Mouse (Mus musculus) G1E (cell line): ENCODE results near the gene Traf7. TPM values are rescaled to one million over a fixed set of nuclear protein-coding genes. Genes with fewer than 3 reads are reported as not detected.
A peak's percentile ranks its signal among the peaks of the same experiment; 100 is the strongest.

Experiments used
- ATAC-seq: 2 replicates; pipeline ENCODE4 v1.8.0; 2016; ENCODE audit warnings: mild to moderate bottlenecking; ENCODE audit not compliant: insufficient number of reproducible peaks, poor library complexity, low FRiP score, severe bottlenecking; ENCODE audit errors: extremely low read depth
- DNase-seq: peaks from one replicate; pipeline ENCODE4 v3.0.0; 2012; ENCODE audit warnings: low spot score
- H3K27me3 ChIP-seq: 2 replicates; pipeline ENCODE4 v1.6.1; 2012; ENCODE audit warnings: mild to moderate bottlenecking, low read length, inconsistent platforms; ENCODE audit not compliant: insufficient read depth
- H3K36me3 ChIP-seq: replicated peaks from 2 replicates; pipeline ENCODE3; 2012; ENCODE audit warnings: mild to moderate bottlenecking, inconsistent platforms
- H3K4me1 ChIP-seq: 2 replicates; pipeline ENCODE4 v1.6.1; 2012; ENCODE audit warnings: low read depth, low read length, inconsistent platforms, mixed read lengths; ENCODE audit not compliant: insufficient read depth
- H3K4me3 ChIP-seq: 2 replicates; pipeline ENCODE4 v1.5.1; 2012; ENCODE audit warnings: low read depth, mild to moderate bottlenecking, inconsistent platforms, low read length, moderate library complexity, mixed read lengths
- H3K9me3 ChIP-seq: replicated peaks from 2 replicates; pipeline ENCODE4 v1.6.1; 2012; ENCODE audit warnings: inconsistent platforms
- CTCF ChIP-seq: IDR thresholded peaks from 2 replicates; pipeline ENCODE4 v1.5.1; 2012; ENCODE audit warnings: low read depth, low read length, inconsistent platforms, mixed read lengths
- GATA1 ChIP-seq: IDR thresholded peaks from 2 replicates; pipeline ENCODE4 v1.6.1; 2012; ENCODE audit warnings: borderline replicate concordance, low read length, inconsistent platforms, mixed read lengths
- GATA2 ChIP-seq: IDR thresholded peaks from 2 replicates; pipeline ENCODE4 v1.6.1; 2012; ENCODE audit warnings: low read depth, low read length, inconsistent platforms, borderline replicate concordance
- POLR2AphosphoS5 ChIP-seq: IDR thresholded peaks from 2 replicates; pipeline ENCODE4 v1.6.1; 2012; ENCODE audit warnings: low read depth, low read length, inconsistent platforms; ENCODE audit not compliant: insufficient replicate concordance
- TAL1 ChIP-seq: conservative IDR thresholded peaks from 2 replicates; pipeline ENCODE4 v1.6.1; 2012; ENCODE audit warnings: low read depth, low read length, inconsistent platforms, mixed read lengths
- polyA plus RNA-seq: library from polyadenylated mRNA; stranded (reverse); fragments of >175 nt; gene quantifications from 2 replicates; pipeline ENCODE4 v1.2.3, GENCODE M21; 2012
- total RNA-seq, 2 experiments: library from RNA; stranded (forward) in 1 of 2; stranded (reverse) in 1 of 2; fragments of 200-1000 nt in 1 of 2; fragments of >200 nt in 1 of 2; fragmentation: Nextera tagmentation in 1 of 2; gene quantifications; 2 replicates each; pipeline ENCODE4 v1.2.3; 2014 to 2017

Gene Traf7
- total and polyA plus RNA-seq, 3 experiments: 62.8 to 198 (median 81.7) TPM

DNA sequence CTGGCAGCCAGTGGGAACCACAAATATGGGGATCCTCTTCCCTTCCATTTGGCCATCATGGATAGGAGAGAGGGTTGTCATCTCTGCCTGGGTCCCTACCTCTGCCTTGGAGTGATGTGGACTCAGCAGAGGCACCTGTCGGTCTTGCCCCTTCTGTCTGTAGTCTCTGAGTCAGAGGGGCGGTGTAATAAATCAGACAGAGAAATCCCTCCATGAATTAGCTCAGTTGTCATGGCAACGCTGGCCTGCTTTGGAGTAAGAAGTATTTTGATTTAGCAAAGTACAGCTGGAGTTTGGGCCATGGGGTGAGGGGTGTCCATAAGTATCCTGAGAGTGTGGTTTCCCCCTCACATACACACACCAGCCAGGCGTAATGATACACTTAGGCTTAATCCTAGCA lies 37.3 kb downstream of the Traf7 start:
- Histone ChIP-seq H3K36me3 (no peaks in the 10 kb centered on the region), H3K27me3 (peaks cover 50% of the 10 kb centered on the region), H3K4me3 (no peak overlapping the region), H3K4me1 (peaks cover 10% of the 10 kb centered on the region), H3K9me3 (peaks cover 9% of the 10 kb centered on the region)
- no peak for DNase-seq
- ATAC-seq: no peak
- TF ChIP-seq GATA2 (no peak), GATA1 (no peak), POLR2AphosphoS5 (no peak)

DNA sequence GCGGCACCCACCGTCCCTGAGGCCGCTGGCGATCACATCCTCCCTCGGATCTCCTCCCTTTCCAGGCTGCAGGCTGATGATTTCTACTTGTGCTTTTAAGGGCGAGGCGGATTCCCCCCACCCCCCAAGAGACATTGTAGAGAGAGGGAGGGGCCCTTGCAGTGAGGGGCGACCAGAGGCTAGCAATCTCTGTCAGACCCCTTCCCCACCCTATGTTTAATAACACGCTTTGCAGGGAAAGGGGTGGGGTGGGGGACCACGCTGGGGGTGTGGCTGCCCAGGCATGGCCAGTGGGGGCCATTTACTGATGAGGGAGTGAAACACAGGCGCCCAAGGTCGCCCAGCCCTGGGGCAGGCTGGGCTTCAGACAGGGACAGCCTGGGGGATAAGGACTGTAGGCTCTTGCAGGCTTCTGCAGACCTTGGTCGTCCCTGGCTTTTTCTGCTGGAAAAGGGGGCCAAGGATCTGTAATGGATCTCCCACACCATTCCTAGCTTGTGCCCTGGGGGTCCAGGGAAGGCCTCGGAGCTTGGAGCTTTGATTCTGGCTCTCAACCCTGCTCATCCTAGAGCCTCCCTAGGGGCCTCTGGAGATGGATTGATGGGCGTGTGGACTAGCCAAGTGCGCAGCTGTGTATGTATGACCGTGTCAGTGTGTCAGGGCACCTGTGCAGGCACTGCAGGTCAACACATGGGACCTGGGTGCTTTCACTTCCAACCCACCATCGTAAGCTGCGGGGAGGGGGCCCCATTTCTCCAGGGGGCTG lies 38.3 kb downstream of the Traf7 start:
- TF ChIP-seq CTCF (no peak), POLR2AphosphoS5 (no peak), TAL1 (no peak), GATA1 (no peak), GATA2 (no peak)

DNA sequence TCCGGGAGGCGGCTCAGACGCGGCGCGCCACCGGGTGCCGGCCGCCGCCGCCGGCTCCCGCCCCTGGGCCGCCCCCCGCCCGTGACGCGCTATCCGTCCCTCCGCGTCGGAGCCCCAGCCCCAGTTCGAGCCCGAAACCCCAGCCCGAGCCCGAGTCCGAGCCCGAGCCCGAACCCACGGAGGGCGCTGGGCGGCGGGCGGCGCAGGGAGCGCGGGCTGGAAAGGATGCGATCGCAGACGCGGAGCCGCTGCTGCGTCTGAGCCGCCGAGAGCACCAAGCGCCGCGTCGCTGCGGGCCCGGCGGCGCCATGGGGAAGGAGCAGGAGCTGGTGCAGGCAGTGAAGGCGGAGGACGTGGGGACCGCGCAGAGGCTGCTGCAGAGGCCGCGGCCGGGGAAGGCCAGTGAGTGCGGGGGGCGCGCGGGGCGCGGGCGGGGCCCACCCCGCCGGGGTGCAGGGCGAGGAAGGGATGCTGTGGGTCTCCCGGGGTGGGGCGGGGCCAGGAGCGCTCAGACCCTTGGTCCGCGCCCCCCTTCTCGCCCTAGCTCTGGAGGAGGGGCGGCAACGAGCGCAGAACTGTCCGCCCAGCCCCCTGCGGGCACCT lies 39.0 kb downstream of the Traf7 start:
- Histone ChIP-seq H3K36me3 (no peaks in the 10 kb centered on the region), H3K9me3 (peaks cover 9% of the 10 kb centered on the region), H3K4me3 (peak overlapping the region; percentile 27; the same call in 1 of the 2 replicates), H3K4me1 (peaks cover 13% of the 10 kb centered on the region), H3K27me3 (peaks cover 59% of the 10 kb centered on the region)
- TF ChIP-seq TAL1 (no peak), CTCF (no peak), GATA2 (no peak), POLR2AphosphoS5 (no peak), GATA1 (no peak)
- DNase-seq (no peak), ATAC-seq (no peak)

More for the DNA sequence above, 38.3 kb downstream of the Traf7 start:
- Histone ChIP-seq H3K4me3 (peak overlapping the region; percentile 27; the same call in 1 of the 2 replicates), H3K9me3 (peaks cover 9% of the 10 kb centered on the region), H3K4me1 (peaks cover 13% of the 10 kb centered on the region), H3K36me3 (no peaks in the 10 kb centered on the region), H3K27me3 (peaks cover 57% of the 10 kb centered on the region)
- ATAC-seq (no peak), DNase-seq (no peak)

DNA sequence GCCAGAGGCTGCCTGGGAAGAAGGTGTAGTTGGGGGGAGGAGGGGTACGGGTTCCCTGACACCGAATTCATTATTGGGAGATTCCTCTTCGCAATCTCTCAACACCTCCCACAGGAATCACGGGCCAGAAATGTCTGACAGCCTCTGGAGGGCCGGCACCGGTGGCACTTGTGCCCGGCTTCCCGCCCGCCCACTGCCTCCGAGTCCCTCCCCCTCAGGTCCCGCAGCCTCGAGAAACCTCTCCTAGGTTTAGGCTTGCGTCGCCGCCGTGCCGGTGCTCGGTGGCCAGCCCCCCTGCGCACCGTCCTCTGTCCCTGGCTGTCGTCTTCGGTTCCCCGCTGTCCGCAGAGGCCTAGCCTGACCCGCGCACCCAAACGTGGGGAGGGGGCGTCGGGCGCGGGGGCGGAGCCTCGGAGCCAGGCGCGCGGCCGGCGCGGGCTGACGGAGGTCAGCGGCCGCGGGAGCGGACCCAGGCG lies 39.5 kb downstream of the Traf7 start, which contains the start of gene Caskin1:
Caskin1 (plus strand) TSS at position 416 of the 476 bp plus-strand sequence.
- TF ChIP-seq GATA2 (no peak), CTCF (no peak), GATA1 (no peak), TAL1 (no peak), POLR2AphosphoS5 (no peak)
- Histone ChIP-seq H3K27me3 (peaks cover 62% of the 10 kb centered on the region), H3K4me1 (peaks cover 13% of the 10 kb centered on the region), H3K9me3 (peaks cover 9% of the 10 kb centered on the region), H3K4me3 (peak within 1 kb of the TSS; percentile 27; the same call in 1 of the 2 replicates), H3K36me3 (no peaks in the 10 kb centered on the region)
- DNase-seq: no peak
- no peak for ATAC-seq

DNA sequence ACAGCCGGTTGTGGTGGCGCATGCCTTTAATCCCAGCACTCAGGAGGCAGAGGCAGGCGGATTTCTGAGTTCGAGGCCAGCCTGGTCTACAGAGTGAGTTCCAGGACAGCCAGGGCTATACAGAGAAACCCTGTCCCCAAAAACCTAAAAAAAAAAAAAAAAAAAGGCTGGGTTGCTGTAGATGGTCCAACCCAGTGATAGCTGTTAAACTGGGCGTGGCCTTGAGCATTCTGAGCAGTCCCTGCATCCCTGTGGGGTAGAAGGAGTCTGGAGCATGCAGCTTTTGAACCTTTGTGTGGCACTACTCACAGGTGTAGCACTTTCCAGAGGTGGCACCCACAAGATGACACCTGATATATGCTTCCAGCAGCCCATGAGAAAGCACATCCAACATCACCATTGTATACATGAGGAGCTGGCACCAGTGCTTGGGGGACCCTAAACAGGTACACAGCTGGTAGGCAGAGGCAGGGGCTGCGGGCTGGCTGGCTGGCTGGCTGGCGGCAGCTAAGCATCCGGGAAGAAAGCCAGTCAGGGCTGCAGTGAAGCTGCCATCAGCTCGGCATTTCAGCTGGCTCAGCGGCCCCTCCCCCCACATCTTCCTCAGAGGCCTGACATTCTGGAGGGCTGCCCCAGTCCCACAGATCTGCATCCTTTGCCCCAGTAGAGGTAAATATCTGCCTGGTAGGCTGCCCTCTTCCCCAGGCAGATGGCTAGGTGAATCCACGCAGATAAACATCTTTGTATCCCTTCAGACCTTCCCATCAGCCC lies 42.5 kb downstream of the Traf7 start:
- H3K27me3 ChIP-seq: peaks cover 53% of the 10 kb centered on the region
- H3K4me1 ChIP-seq: peaks cover 16% of the 10 kb centered on the region

DNA sequence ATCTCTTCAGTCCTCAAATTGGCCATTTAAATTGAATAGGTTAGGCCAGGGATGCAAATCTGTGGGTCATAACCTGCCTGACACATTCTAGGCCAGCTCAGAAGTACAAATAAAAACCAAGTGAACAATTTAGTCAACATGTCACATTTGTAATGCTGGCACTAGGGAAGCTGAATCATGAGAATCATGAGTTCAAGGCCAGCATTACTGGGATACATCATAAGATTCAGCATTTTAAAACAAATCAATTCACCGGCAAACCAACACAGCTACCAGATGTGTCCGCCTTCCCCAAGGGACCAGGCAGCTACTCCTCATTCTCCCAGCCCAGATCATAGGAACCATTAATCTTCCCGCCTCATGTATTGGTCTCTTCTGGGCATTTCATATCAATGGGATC lies 44.2 kb downstream of the Traf7 start:
- no peaks in the 10 kb centered on the region for H3K36me3 ChIP-seq
- ATAC-seq: no peak
- no peak for TF ChIP-seq GATA2
- TF ChIP-seq POLR2AphosphoS5: no peak
- TF ChIP-seq CTCF: no peak
- no peak for TF ChIP-seq GATA1
- no peak for TF ChIP-seq TAL1

More for the DNA sequence above, 42.5 kb downstream of the Traf7 start:
- TF ChIP-seq TAL1 (no peak), CTCF (no peak), GATA2 (no peak), GATA1 (no peak), POLR2AphosphoS5 (no peak)
- Histone ChIP-seq H3K36me3 (no peaks in the 10 kb centered on the region), H3K9me3 (peaks cover 9% of the 10 kb centered on the region), H3K4me3 (no peak overlapping the region; the same call in 1 of the 2 replicates)
- no peak for ATAC-seq
- DNase-seq: no peak

More for the DNA sequence above, 44.2 kb downstream of the Traf7 start:
- no peak for DNase-seq
- H3K27me3 ChIP-seq: peaks cover 36% of the 10 kb centered on the region
- peaks cover 3% of the 10 kb centered on the region for H3K9me3 ChIP-seq
- no peak overlapping the region for H3K4me3 ChIP-seq
- peaks cover 18% of the 10 kb centered on the region for H3K4me1 ChIP-seq
